Mouse (Mus musculus): ENCODE data around the gene Gm37240. TPM values are rescaled to one million over a fixed set of nuclear protein-coding genes. Genes with fewer than 3 reads are reported as not detected.

Gene Gm37240
- total RNA-seq, 1 experiment from 2014 or later = 10.8 TPM

DNA sequence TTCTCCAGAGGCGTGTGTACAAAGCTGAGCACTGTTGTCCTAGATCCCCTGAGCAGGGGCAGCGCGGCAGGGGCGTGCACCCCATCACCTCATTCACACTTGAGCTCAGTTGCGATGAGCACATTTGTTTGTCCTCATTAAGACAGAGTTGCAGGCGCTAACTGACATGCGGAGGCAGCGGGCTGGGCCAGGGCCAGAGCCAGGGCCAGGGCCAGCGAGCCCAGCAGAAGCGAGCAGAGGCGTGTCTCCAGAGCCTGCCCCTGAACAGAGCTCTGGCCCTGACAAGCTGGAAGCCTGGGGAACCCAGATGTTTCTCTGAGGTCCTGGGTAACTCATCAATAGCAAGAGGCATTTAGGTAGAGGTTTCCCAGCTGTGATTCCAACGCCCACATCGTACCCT is 1142.6 kb downstream of the Gm37240 start:
- DNase-seq = no peak

GRCm38 (mm10) chr3:84740050-84740596 is 1147.2 kb downstream of the Gm37240 start:
- no peak for DNase-seq

GRCm38 (mm10) chr3:84737137-84737536 is 1150.2 kb downstream of the Gm37240 start:
- DNase-seq = no peak

DNA sequence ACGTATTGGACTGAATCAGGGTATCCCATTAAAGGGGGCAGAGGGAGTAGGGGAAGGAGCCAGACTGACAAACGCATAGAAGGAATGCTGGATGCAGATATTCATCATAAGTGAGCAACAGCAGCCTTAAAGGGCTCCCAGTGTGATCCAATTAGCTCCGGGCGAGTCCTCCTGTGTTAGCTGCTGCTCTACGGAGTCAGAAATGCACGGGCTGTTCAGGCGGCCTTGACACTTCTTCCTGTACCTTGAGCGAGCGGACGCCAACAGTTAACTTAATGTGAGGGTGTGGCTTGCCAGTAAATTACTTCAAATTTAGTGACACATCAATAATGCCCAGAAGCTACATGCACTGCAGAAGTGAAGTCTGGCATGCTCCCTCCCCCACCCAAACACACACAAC is 1151.6 kb downstream of the Gm37240 start:
- DNase-seq = no peak

DNA sequence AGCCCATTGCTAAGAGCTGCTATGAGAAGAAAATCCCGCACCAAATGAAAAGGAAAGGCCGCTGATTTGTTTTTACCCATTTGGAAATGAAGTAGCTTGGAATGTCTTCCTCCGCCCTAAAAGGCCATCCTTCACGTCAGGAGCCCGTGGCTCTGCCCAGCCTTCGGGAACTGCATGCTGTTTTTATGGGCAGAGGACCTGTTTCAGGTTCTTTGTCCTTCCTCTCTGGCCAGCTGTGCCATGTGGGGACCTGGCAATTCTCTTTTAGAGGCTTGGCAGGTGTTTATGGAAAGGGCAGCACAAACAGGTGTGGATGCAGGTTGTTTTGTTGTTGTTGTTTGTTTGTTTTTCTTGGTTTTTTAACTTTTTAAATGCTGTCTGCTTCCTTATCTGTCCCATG is 1154.8 kb downstream of the Gm37240 start:
- DNase-seq = no peak

GRCm38 (mm10) chr3:84732016-84732502 is 1155.3 kb downstream of the Gm37240 start:
- DNase-seq = no peak

DNA sequence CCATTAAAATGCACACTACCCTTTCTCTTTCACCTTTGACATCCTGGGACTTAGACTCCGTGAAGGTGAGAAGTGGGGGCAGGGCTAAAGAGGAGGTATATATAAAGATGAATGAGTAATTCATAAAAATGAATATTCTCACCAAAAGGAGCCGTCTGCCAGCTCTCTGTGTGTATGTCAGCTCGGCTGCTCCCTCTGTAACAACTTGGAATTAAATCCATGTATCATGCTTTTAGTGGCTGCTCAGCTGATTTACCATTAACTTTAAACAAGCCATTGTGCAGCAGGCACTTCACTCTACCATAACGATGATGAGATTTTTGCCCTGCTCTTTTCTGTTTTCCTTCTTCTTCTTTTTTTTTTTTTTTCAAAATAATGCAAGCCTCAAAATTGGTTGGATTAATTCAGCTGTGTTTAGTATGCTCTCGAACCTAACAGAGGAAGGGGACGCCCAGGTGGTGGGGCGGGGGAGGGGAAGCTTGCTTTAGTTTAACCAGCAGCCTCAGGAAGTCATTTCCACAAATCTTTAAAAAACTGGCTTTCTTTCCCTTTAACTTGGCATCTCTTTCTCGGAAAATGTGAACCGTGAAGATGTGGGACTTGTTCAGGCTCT is 1155.8 kb downstream of the Gm37240 start:
- DNase-seq = no peak

GRCm38 (mm10) chr3:84731003-84731402 is 1156.3 kb downstream of the Gm37240 start:
- no peak for DNase-seq

GRCm38 (mm10) chr3:84729806-84730205 is 1157.5 kb downstream of the Gm37240 start:
- DNase-seq = no peak

DNA sequence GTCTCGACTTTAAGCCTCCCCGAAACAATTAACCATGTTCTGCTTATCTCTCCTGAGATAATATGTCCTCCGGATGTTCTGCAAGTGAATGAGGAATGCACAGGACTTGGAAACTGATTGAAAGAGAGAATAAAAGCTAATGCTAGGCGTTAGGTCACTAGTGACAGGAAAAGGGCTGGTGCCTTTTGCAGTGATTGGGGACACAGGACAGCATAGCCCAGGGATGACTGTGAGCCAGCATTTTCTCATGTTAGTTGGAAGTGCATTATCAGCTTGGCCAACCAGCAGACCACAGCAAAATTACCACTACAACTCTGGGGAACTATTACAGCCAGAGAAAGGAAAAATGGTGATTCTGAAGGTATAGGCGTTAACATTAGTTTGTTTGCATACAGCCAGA is 1163.3 kb downstream of the Gm37240 start:
- DNase-seq = no peak

DNA sequence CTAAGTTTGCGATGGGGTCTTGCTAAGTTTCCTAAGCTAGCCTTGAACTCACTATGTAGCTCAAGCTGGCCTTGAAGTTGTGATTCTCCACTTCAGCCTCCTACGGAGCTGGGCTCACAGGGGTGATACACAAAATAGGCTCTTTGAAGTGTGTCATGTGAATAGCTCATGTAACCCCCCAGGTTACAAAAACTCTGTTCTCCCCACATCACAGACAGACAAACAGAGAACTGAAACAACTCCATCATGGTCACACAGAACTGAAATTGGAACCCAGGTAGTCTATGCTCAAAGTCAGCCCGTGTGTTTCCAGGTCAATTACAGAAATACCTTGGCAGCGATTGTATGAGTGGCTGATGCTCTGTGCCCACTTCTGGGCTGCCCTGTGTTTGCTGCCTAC is 1164.6 kb downstream of the Gm37240 start:
- DNase-seq = no peak

- no peak for DNase-seq
These were observed 1172.1 kb downstream of the Gm37240 start for GRCm38 (mm10) chr3:84715073-84715768.

- no peak for DNase-seq
These were observed 1174.4 kb downstream of the Gm37240 start for GRCm38 (mm10) chr3:84712941-84713340.

- no peak for DNase-seq
These were observed 1176.6 kb downstream of the Gm37240 start for GRCm38 (mm10) chr3:84710723-84711122.

DNA sequence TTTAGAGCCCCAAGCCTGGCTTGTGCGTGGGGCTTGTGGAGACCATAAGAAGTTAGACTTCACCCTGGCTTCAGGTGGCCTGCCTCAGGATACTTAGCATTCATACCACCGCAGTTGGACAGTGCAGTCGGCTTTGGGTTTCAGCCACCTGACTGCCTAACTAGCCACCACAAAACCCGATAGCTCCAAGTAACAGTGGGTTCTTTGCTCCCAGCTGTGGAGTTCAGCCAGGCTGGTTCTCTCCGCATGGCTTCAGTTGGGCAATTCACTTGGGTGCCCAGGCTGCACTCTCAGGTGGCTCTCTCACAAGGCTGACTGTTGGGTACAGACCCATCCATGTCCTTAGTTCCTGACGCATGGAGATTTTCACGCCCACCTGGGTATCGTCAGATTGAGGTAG is 1177.4 kb downstream of the Gm37240 start:
- no peak for DNase-seq

GRCm38 (mm10) chr3:84709100-84709499 is 1178.2 kb downstream of the Gm37240 start:
- no peak for DNase-seq

DNA sequence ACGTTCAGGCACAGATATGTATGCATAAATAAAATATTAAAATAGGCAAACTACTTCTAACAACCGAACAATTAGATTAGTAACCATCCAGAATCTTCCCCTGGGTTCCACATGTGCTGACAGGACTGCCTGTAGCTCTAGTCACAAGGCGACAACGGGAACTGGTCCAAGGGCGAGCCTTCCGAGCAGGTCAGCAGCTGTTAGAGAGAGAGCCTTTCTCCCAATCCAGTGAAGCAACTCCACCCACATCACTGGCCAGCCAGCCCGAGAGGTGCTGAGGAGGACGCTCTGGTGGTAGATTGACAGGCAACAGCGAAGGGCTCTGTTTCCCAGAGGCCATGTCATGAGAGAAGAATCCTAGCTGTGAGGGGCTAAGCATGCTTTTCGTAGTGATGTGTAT is 1178.8 kb downstream of the Gm37240 start:
- no peak for DNase-seq

DNA sequence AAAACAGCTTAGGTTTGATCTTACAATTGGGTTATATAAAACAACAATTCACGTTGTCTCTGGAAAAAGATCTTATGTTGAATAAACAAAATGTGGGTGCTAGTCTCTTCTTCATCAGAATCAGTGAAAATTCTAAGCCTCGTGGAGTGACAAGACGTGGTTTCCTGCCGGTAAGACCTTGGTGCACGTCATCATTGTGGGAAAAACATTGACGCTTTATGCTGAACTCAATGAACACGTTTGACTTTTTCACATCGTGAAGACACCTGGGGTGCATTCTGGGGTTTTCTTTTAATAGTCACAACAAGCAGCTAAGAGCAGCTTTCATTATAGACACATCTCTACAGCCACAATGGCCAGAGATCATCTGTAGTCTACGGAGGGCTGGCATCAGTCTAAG is 1182.1 kb downstream of the Gm37240 start:
- no peak for DNase-seq

GRCm38 (mm10) chr3:84703083-84703810 is 1184.1 kb downstream of the Gm37240 start:
- DNase-seq = peak; percentile 21

- DNase-seq = no peak
These were observed 1185.4 kb downstream of the Gm37240 start for GRCm38 (mm10) chr3:84701964-84702363.

DNA sequence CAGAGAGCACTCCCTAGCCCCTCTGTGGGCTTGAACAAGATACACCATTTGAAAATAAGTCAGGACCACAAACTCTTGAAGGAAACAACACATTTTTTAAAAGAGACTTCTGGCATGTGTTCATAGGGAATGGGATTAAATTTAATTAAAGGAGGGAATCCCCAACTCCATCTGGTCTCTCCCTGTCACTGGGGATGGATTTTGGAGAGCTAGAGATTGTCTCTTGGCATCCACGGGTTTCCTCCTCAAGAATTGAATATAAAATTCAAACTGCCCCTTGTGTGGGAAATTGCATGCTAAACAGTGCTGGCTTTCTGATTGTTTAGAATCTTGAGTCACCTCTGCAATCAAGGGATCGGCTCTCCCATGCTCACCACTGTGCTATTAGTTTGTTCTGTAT is 1185.8 kb downstream of the Gm37240 start:
- no peak for DNase-seq

DNA sequence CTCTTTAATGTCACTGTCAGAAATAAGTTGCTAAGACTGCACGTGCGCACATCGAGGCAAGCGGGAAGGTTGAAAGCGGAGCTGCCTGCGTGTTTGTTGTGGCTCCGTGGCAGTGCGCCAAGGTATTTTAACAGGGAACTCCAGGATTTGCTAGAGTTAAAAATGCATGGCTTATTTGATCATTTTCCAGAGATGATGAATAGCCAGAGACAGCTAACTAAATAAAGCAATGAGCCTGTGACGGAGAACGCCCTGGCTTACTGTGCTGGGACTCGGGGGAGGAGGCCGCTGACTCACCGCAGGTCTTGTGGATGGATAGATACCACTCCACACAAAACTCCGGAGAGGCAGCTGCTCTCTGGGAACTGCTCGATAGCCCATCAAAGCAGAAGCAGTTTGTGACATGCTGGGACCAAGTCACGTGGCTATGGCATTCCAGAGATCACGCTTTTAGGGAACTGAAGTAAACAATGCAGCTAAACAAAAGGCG is 1190.8 kb downstream of the Gm37240 start:
- peak; percentile 65 for DNase-seq

GRCm38 (mm10) chr3:84695867-84696361 is 1191.4 kb downstream of the Gm37240 start:
- peak; percentile 46 for DNase-seq

All from adrenal gland, postnatal 25 days (tissue).